Mouse (Mus musculus): ENCODE data around the gene Gm28845.

Gm28845 gene

GRCm38 (mm10) chr1:65119438-65119837 lies at the start of gene Gm28845:
TSS of gene Gm28845 (minus strand) at chr1:65119558.
- DNase-seq (ENCODE audit: low read depth, low spot score): no peak

GRCm38 (mm10) chr1:65167496-65167895 lies 48.1 kb upstream of the Gm28845 start:
- DNase-seq (ENCODE audit: low read depth, low spot score): no peak

- DNase-seq (ENCODE audit: low read depth, low spot score): peak; percentile 18
Observed at GRCm38 (mm10) chr1:65162210-65162609, 42.9 kb upstream of the Gm28845 start.

GRCm38 (mm10) chr1:65156111-65156510 lies 36.8 kb upstream of the Gm28845 start:
- no peak for DNase-seq (ENCODE audit: low read depth, low spot score)

- DNase-seq (ENCODE audit: low read depth, low spot score): no peak
Observed at GRCm38 (mm10) chr1:65154814-65155213, 35.5 kb upstream of the Gm28845 start.

- DNase-seq (ENCODE audit: low read depth, low spot score): no peak
Observed at GRCm38 (mm10) chr1:65147971-65148370, 28.6 kb upstream of the Gm28845 start.

- no peak for DNase-seq (ENCODE audit: low read depth, low spot score)
Observed at GRCm38 (mm10) chr1:65147326-65147725, 28.0 kb upstream of the Gm28845 start.

GRCm38 (mm10) chr1:65146601-65147000 lies 27.2 kb upstream of the Gm28845 start:
- DNase-seq (ENCODE audit: low read depth, low spot score): no peak

- no peak for DNase-seq (ENCODE audit: low read depth, low spot score)
Observed at GRCm38 (mm10) chr1:65144783-65145182, 25.4 kb upstream of the Gm28845 start.

- DNase-seq (ENCODE audit: low read depth, low spot score): no peak
Observed at GRCm38 (mm10) chr1:65137560-65137959, 18.2 kb upstream of the Gm28845 start.

- no peak for DNase-seq (ENCODE audit: low read depth, low spot score)
Observed at GRCm38 (mm10) chr1:65132833-65133232, 13.5 kb upstream of the Gm28845 start.

- no peak for DNase-seq (ENCODE audit: low read depth, low spot score)
Observed at GRCm38 (mm10) chr1:65131671-65132070, 12.3 kb upstream of the Gm28845 start.

GRCm38 (mm10) chr1:65130226-65130625 lies 10.9 kb upstream of the Gm28845 start:
- DNase-seq (ENCODE audit: low read depth, low spot score): no peak

GRCm38 (mm10) chr1:65129634-65130180 lies 10.3 kb upstream of the Gm28845 start:
- no peak for DNase-seq (ENCODE audit: low read depth, low spot score)

- DNase-seq (ENCODE audit: low read depth, low spot score): no peak
Observed at GRCm38 (mm10) chr1:65122574-65123372, 3.4 kb upstream of the Gm28845 start, which contains the start of gene D630023F18Rik. TSS of gene D630023F18Rik (minus strand) at chr1:65123214.

GRCm38 (mm10) chr1:65118150-65118913 lies 1.0 kb downstream of the Gm28845 start:
- peak; percentile 23 for DNase-seq (ENCODE audit: low read depth, low spot score)

- DNase-seq (ENCODE audit: low read depth, low spot score): no peak
Observed at GRCm38 (mm10) chr1:65113536-65114172, 5.7 kb downstream of the Gm28845 start.

GRCm38 (mm10) chr1:65112807-65113196 lies 6.6 kb downstream of the Gm28845 start:
- DNase-seq (ENCODE audit: low read depth, low spot score): no peak

- DNase-seq (ENCODE audit: low read depth, low spot score): peak; percentile 92
Observed at GRCm38 (mm10) chr1:65112031-65112806, 7.1 kb downstream of the Gm28845 start.

- DNase-seq (ENCODE audit: low read depth, low spot score): peak; percentile 86
Observed at GRCm38 (mm10) chr1:65109756-65110435, 9.5 kb downstream of the Gm28845 start.

GRCm38 (mm10) chr1:65109196-65109595 lies 10.2 kb downstream of the Gm28845 start:
- DNase-seq (ENCODE audit: low read depth, low spot score): no peak

Measured in ZHBTc4 (cell line).